Mouse (Mus musculus) embryonic stem cell, embryonic (primary cell): ENCODE results near the gene Sgip1.

Experiments used
- CTCF ChIA-PET, 4 experiments: fragments of 300-600 bp in 2 of 4; fragments of 350-600 bp in 2 of 4; sonication (Branson Sonifier 250); formaldehyde crosslinking; loops; one replicate each; lab custom pipeline; 2022; ENCODE audit warnings: inconsistent platforms in 2 of 4; lab: Charles Lee
- POLR2A ChIA-PET, 4 experiments: fragments of 300-600 bp in 2 of 4; fragments of 350-600 bp in 2 of 4; sonication (Branson Sonifier 250); formaldehyde crosslinking; loops; one replicate each; lab custom pipeline; 2022; ENCODE audit warnings: antibody characterized with exemption in 4 of 4, inconsistent platforms in 1 of 4; lab: Charles Lee

Gene Sgip1

GRCm38 (mm10) chr4:102986173-102986572, 245.1 kb downstream of the Sgip1 start:
- CTCF ChIA-PET: interaction anchor here in 2 of 4 experiments (0.6 to 1.2 kb wide), 5 partner anchors 45 to 1273 kb away, joined by 3 to 5 read pairs (median 3); no protein-coding TSS in a partner anchor
- POLR2A ChIA-PET: interaction anchor here in 1 of 4 experiments (0.9 to 1.0 kb wide), 2 partner anchors 10 to 1098 kb away, joined by 3 read pairs; no protein-coding TSS in a partner anchor

DNA sequence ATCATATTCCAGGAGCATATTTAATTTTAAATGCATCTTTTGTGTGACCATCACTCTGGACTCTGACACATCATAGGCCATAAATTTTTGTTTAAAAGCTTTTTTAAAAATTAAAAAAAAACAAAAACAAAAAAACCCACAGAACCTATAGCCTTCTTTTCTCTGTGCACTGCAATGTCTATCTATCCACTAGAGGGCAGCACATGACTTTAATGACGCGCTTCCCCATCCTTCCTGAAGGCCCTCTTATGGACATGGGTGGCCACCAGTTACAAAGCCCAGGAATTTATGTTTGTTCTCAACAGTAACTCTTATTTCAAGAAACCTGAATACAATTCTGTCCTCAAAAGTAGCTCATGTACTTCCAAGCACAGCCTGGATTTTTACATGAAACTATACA, 245.8 kb downstream of the Sgip1 start:
- CTCF ChIA-PET: interaction anchor here in 2 of 4 experiments (0.6 to 1.2 kb wide), 4 partner anchors 10 to 160 kb away, joined by 3 to 8 read pairs (median 4); no protein-coding TSS in a partner anchor
- POLR2A ChIA-PET: interaction anchor here in 1 of 4 experiments (0.6 to 1.4 kb wide), 3 partner anchors 185 to 1098 kb away, joined by 3 to 4 read pairs (median 3); no protein-coding TSS in a partner anchor

DNA sequence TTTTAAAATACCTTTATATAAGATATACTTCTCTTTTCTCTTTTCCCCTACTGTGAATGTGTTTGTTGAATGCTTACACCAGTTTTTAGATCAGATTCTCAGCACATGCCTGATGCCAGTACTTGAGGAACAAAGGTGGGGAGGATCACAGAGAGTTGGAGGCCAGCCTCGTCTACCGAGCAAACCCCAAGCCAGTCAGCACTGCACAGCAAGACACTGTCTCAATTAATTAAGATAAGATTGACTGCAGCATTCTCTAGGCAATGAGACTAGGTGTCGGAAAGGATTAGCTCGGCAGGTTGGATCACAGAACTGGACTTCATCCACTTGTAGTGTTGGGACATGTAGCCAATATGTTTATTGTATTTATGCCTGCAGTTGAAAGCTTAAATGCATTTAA, 246.2 kb downstream of the Sgip1 start:
- CTCF ChIA-PET: interaction anchor here in 2 of 4 experiments (0.6 to 1.2 kb wide), 2 partner anchors 9 to 159 kb away, joined by 5 to 8 read pairs; no protein-coding TSS in a partner anchor
- POLR2A ChIA-PET: interaction anchor here in 1 of 4 experiments (1.0 to 1.4 kb wide), 2 partner anchors 185 to 1099 kb away, joined by 3 read pairs; no protein-coding TSS in a partner anchor

- CTCF ChIA-PET: interaction anchor here in 1 of 4 experiments (0.6 kb wide), 1 partner anchor 9 kb away, joined by 8 read pairs; no protein-coding TSS in a partner anchor
Measured at GRCm38 (mm10) chr4:102987756-102988155, 246.7 kb downstream of the Sgip1 start.

GRCm38 (mm10) chr4:102988526-102988925, 247.4 kb downstream of the Sgip1 start:
- CTCF ChIA-PET: interaction anchor here in 1 of 4 experiments (0.6 kb wide), 1 partner anchor 1736 kb away, joined by 5 read pairs; no protein-coding TSS in a partner anchor

More at GRCm38 (mm10) chr4:102987756-102988155, 246.7 kb downstream of the Sgip1 start:
- POLR2A ChIA-PET: interaction anchor here in 1 of 4 experiments (1.4 kb wide), 1 partner anchor 185 kb away, joined by 3 read pairs; no protein-coding TSS in a partner anchor

DNA sequence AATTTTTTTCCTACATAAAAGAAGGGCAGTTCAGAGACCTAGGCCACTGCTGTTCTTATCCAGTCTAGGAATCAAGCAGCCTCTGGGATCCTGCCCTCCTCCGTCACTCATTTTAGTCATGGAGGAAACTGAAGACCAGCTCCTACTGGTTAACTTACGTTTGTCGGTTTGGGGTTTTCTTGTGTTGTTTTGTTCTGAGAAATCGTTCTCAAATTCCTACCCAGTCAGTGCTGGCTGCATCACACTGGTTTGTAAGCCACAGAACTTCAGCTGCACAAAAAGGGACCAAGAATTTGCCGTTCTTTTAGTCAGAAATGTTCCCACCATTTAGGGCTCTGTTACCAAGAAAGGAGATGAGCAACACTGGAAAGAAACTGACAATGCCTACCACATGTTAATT, 248.3 kb downstream of the Sgip1 start:
- ChIA-PET CTCF (no interaction called here), POLR2A (interaction anchor here in 2 of 4 experiments (0.7 to 1.2 kb wide), 3 partner anchors 126 to 539 kb away, joined by 3 to 4 read pairs (median 3); partner anchors contain the start of gene Wdr78 (in 1 of the 2))

More at GRCm38 (mm10) chr4:102988526-102988925, 247.4 kb downstream of the Sgip1 start:
- POLR2A ChIA-PET: interaction anchor here in 1 of 4 experiments (1.2 kb wide), 1 partner anchor 127 kb away, joined by 4 read pairs; the partner anchor contains the start of gene Wdr78

GRCm38 (mm10) chr4:102990016-102990415, 248.9 kb downstream of the Sgip1 start:
- ChIA-PET POLR2A (interaction anchor here in 1 of 4 experiments (1.2 kb wide), 1 partner anchor 131 kb away, joined by 3 read pairs; no protein-coding TSS in a partner anchor), CTCF (no interaction called here)

GRCm38 (mm10) chr4:102990595-102991340, 249.7 kb downstream of the Sgip1 start:
- CTCF ChIA-PET: no interaction called here

GRCm38 (mm10) chr4:102991685-102992084, 250.6 kb downstream of the Sgip1 start:
- POLR2A ChIA-PET: interaction anchor here in 1 of 4 experiments (1.0 kb wide), 1 partner anchor 14 kb away, joined by 3 read pairs; the partner anchor contains the start of gene Tctex1d1
- CTCF ChIA-PET: interaction anchor here in 1 of 4 experiments (0.7 kb wide), 2 partner anchors 1274 to 1833 kb away, joined by 3 to 5 read pairs; no protein-coding TSS in a partner anchor

More at GRCm38 (mm10) chr4:102990595-102991340, 249.7 kb downstream of the Sgip1 start:
- POLR2A ChIA-PET: interaction anchor here in 1 of 4 experiments (1.0 kb wide), 1 partner anchor 13 kb away, joined by 3 read pairs; the partner anchor contains the start of gene Tctex1d1

GRCm38 (mm10) chr4:103004681-103005080, 263.6 kb downstream of the Sgip1 start:
- POLR2A ChIA-PET: no interaction called here
- CTCF ChIA-PET: interaction anchor here in 1 of 4 experiments (0.6 kb wide), 1 partner anchor 310 kb away, joined by 3 read pairs; no protein-coding TSS in a partner anchor

DNA sequence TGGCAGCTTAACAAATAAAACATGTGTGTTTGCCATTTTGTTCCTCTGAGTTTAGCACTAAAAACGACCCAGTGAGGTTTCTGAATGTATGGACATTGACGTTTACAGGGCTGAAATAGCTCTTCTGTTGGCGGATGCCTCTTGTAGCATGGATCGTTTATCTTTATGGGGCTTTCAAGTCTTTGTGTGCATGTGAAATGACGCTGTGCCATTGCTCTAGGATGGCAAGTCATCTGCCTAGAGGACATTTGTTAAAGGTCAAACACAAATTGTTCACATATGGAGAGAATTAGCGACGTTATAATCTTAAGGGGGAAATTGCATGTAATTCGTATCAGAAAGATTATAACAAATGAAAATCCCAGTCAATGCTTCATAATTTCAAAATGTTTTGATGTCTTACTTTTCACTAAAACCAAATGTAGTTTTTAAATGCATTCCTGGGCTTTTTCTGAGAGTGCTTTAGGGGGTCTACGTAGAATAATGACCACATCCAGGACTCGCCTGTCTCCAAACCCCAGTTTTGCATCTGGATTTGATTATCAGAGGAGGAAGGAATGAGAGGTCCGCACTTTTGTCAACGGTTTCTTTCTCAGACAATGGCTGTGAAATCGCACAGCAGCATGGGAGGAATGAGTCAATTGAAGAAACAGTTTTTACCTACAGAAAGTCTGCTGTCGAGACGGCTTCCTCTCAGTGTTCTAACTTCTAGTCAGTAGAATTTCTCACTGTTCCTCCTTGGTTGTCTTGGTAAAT, 264.3 kb downstream of the Sgip1 start:
- POLR2A ChIA-PET: no interaction called here
- CTCF ChIA-PET: interaction anchor here in 1 of 4 experiments (0.6 kb wide), 1 partner anchor 565 kb away, joined by 5 read pairs; no protein-coding TSS in a partner anchor

DNA sequence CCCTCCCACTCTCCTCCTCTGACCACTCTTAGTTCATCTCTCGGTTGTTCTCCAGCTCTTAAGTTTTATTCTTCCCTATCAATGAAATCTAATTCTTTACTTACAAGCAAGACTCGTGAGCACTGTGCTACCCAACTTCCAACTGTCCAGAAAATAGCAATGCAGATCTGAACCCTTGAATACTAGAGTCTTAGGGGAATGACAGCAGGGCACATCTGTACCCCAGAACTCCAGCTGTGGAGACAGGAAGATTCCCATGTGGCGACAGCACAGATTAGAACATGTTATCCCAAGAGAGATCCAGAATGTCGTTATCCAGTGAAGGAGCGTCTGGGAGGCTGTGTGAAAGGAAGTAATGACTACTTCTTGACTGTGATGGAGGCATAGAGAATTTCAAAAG, 265.2 kb downstream of the Sgip1 start:
- POLR2A ChIA-PET: no interaction called here
- CTCF ChIA-PET: no interaction called here

- ChIA-PET POLR2A (no interaction called here), CTCF (interaction anchor here in 1 of 4 experiments (0.6 kb wide), 1 partner anchor 1798 kb away, joined by 4 read pairs; no protein-coding TSS in a partner anchor)
Measured at GRCm38 (mm10) chr4:103006943-103007418, 265.9 kb downstream of the Sgip1 start.

- ChIA-PET POLR2A (interaction anchor here in 2 of 4 experiments (0.5 to 0.6 kb wide), 2 partner anchors 8 to 171 kb away, joined by 3 to 4 read pairs; no protein-coding TSS in a partner anchor), CTCF (no interaction called here)
Measured at GRCm38 (mm10) chr4:103010734-103011133, 269.6 kb downstream of the Sgip1 start.

GRCm38 (mm10) chr4:103011823-103012222, 270.7 kb downstream of the Sgip1 start:
- CTCF ChIA-PET: no interaction called here
- POLR2A ChIA-PET: interaction anchor here in 1 of 4 experiments (1.1 kb wide), 1 partner anchor 20 kb away, joined by 3 read pairs; no protein-coding TSS in a partner anchor

DNA sequence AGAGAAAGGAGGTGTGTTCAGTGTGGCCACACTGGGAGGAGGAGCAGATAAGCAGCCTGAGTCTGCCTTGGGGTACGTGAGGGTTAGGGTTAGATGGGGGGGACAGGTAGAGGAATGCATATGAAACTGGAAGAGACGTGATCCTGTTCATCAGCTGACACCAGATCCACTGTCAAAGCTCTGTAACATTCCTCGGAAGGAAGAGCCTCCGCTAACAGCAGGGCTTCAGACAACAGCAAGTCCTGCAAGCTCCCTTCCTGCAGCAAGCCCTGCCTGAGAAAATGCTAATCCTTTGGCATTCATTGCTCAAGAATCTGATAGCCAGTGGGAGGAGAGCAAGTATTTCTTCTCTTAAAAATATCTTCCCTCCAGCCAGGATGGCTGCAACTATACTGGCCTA, 272.4 kb downstream of the Sgip1 start:
- ChIA-PET POLR2A (no interaction called here), CTCF (no interaction called here)
